Comparison of ENCODE assay signal across 11 mouse cellular contexts in the genomic region with DNA sequence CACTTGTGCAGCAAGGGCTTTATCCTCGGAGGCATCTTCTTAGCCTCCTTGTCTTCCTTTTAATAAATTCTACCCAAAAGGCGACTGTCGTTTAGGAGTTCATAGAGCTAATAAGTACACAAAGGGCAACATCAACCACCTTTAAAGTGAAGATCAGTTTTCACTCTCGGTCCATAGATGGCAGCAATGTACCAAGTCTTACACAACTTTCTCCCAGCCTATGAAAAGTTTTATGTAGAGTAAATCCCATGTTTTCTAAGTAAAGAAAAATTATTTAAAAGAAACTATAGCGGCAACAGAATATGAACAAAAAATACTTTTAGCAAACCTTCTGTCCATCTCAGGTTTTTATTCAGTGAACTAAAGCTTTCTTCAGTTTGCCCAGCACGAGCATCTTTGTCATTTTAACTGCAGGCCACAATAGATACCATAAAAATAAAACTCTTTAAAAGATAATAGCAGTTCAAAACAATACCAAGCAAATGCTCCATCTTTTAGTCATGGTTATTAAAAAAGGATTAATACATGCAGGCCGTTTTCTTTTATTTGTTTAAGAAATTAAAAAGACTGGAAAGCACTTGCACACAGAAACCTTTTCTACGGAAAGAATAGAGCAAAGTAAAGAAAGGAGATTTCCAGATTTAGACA.
DNase-seq lines count a peak whose midpoint lies in the region; ATAC-seq lines count a peak whose summit lies in the region.
"Had no signal": no experiment of that assay in that cellular context is flagged by ENCODE, and none has a peak within 500 bp of the region (broad histone marks: within the 10 kb centered on the region; RNA-seq: fewer than 3 reads in every experiment).

No protein-coding gene starts in this region.

- intact Hi-C loops in left cerebral cortex, postnatal 14 days (cut with DNase I): no loop called here
- intact Hi-C loops in left cerebral cortex, postnatal 4 days (cut with DNase I): no loop called here

- peak; percentile 4 to 8 for DNase-seq in cerebellum, postnatal 10 days
- DNase-seq in cerebellum, adult 11-12 months: no peak
- DNase-seq in left cerebral cortex, postnatal 14 days (ENCODE audit: low spot score in 2 of 2): peak; percentile 6 to 15
- no peak for DNase-seq in left cerebral cortex, postnatal 4 days
- DNase-seq in embryo, embryonic 11 days: peak; percentile 69
- DNase-seq in retina, embryonic 14.5 days (ENCODE audit: low spot score): peak; percentile 52
- no peak for DNase-seq in natural killer cell, adult 2 months (ENCODE audit: low spot score in 2 of 2)
- DNase-seq: lung, postnatal 4 days; right cerebral cortex, adult 18-20 months; thymus, adult 18-20 months had no signal

- ATAC-seq in activated CD4-positive, CD25-positive, alpha-beta regulatory T cell, adult 4 months: no peak

Comparison
In these comparisons a context has a peak if more than half of its experiments do, and no peak if none do; other contexts are left out.
1. DNase-seq: peak in cerebellum, postnatal 10 days (2 of 2), left cerebral cortex, postnatal 14 days (2 of 2), embryo, embryonic 11 days (single experiment) and retina, embryonic 14.5 days (single experiment); none in cerebellum, adult 11-12 months (single experiment), left cerebral cortex, postnatal 4 days (single experiment) and natural killer cell, adult 2 months (0 of 2).